Mouse (Mus musculus): ENCODE measurements around the gene Fam43a. TPM values are rescaled to one million over a fixed set of nuclear protein-coding genes. Genes with fewer than 3 reads are reported as not detected.

Gene Fam43a
- total RNA-seq, 2 experiments from 2014 or later: 18.8 to 20.9 TPM

- no peak for DNase-seq
Observed at GRCm38 (mm10) chr16:30595835-30596557, 3.5 kb upstream of the Fam43a start.

GRCm38 (mm10) chr16:30596959-30597681 lies 2.4 kb upstream of the Fam43a start:
- DNase-seq: peak; percentile 87 to 98

GRCm38 (mm10) chr16:30600431-30601045 lies 1.0 kb downstream of the Fam43a start:
- DNase-seq: peak; percentile 81 to 85

GRCm38 (mm10) chr16:30601046-30601832 lies 1.7 kb downstream of the Fam43a start:
- DNase-seq: peak; percentile 72 to 81

- peak; percentile 44 to 49 for DNase-seq
Observed at GRCm38 (mm10) chr16:30601946-30602345, 2.4 kb downstream of the Fam43a start.

- DNase-seq: peak; percentile 18 to 29
Observed at GRCm38 (mm10) chr16:30602684-30603530, 3.4 kb downstream of the Fam43a start.

GRCm38 (mm10) chr16:30603531-30603842 lies 4.0 kb downstream of the Fam43a start:
- DNase-seq: peak; percentile 49 to 50

GRCm38 (mm10) chr16:30604061-30604806 lies 4.7 kb downstream of the Fam43a start:
- DNase-seq: peak; percentile 54 to 58

- DNase-seq: peak in 1 of 2 experiments; percentile 30
Observed at GRCm38 (mm10) chr16:30604807-30605137, 5.2 kb downstream of the Fam43a start.

- peak in 1 of 2 experiments; percentile 18 for DNase-seq
Observed at GRCm38 (mm10) chr16:30605528-30605927, 6.0 kb downstream of the Fam43a start.

- no peak for DNase-seq
Observed at GRCm38 (mm10) chr16:30607868-30608267, 8.3 kb downstream of the Fam43a start.

- no peak for DNase-seq
Observed at GRCm38 (mm10) chr16:30611331-30611730, 11.8 kb downstream of the Fam43a start.

GRCm38 (mm10) chr16:30613122-30613521 lies 13.6 kb downstream of the Fam43a start:
- DNase-seq: no peak

GRCm38 (mm10) chr16:30614122-30614521 lies 14.6 kb downstream of the Fam43a start:
- DNase-seq: no peak

- no peak for DNase-seq
Observed at GRCm38 (mm10) chr16:30614705-30615317, 15.3 kb downstream of the Fam43a start.

GRCm38 (mm10) chr16:30616281-30616680 lies 16.8 kb downstream of the Fam43a start:
- DNase-seq: no peak

GRCm38 (mm10) chr16:30623645-30624044 lies 24.1 kb downstream of the Fam43a start:
- no peak for DNase-seq

- DNase-seq: no peak
Observed at GRCm38 (mm10) chr16:30624640-30625039, 25.1 kb downstream of the Fam43a start.

GRCm38 (mm10) chr16:30627586-30628337 lies 28.2 kb downstream of the Fam43a start:
- peak; percentile 20 to 38 for DNase-seq

GRCm38 (mm10) chr16:30628401-30628800 lies 28.9 kb downstream of the Fam43a start:
- DNase-seq: no peak
